Comparison of ENCODE assay signal across 9 mouse cellular contexts in genomic region chr16:32189109-32189508, GRCm38 (mm10). TPM values are rescaled to one million over a fixed set of nuclear protein-coding genes. Genes with fewer than 3 reads are reported as not detected.
A peak's percentile ranks its signal among the peaks of the same experiment; 100 is the strongest.
DNase-seq lines count a peak whose midpoint lies in the region; ATAC-seq and TF ChIP-seq lines count a peak whose summit lies in the region.
"Had no signal": no experiment of that assay in that cellular context is flagged by ENCODE, and none has a peak within 500 bp of the region (broad histone marks: within the 10 kb centered on the region; RNA-seq: fewer than 3 reads in every experiment).

No protein-coding gene starts in this region.

- no peak overlapping the region for H3K4me2 ChIP-seq in hindbrain, postnatal 0 days (ENCODE audit: low read depth, low read length)
- H3K4me2 ChIP-seq in hindbrain, embryonic 11.5 days (replicated peaks; ENCODE audit: low read depth, low read length): no peak overlapping the region
- peak overlapping the region; percentile 53; the same call in 1 of the 2 replicates for H3K4me2 ChIP-seq in liver, embryonic 16.5 days (ENCODE audit: low read depth, low read length)
- H3K4me2 ChIP-seq in hindbrain, embryonic 13.5 days: no peak overlapping the region

- no peaks in the 10 kb centered on the region for H3K9me3 ChIP-seq in hindbrain, postnatal 0 days (ENCODE audit: low read length)
- H3K9me3 ChIP-seq in hindbrain, embryonic 11.5 days (ENCODE audit: control insufficient read depth, low read length): no peaks in the 10 kb centered on the region
- H3K9me3 ChIP-seq in liver, embryonic 16.5 days (replicated peaks; ENCODE audit: control insufficient read depth, low read length): no peaks in the 10 kb centered on the region
- no peaks in the 10 kb centered on the region for H3K9me3 ChIP-seq in hindbrain, embryonic 13.5 days

- no peaks in the 10 kb centered on the region for H3K4me1 ChIP-seq in hindbrain, postnatal 0 days (ENCODE audit: insufficient read depth, low read length)
- no peaks in the 10 kb centered on the region for H3K4me1 ChIP-seq in hindbrain, embryonic 11.5 days (replicated peaks; ENCODE audit: control insufficient read depth, insufficient read depth, low read length)
- no peaks in the 10 kb centered on the region for H3K4me1 ChIP-seq in liver, embryonic 16.5 days (ENCODE audit: control insufficient read depth, low read depth, low read length)
- H3K4me1 ChIP-seq in hindbrain, embryonic 13.5 days (replicated peaks): no peaks in the 10 kb centered on the region

- H3K36me3 ChIP-seq in hindbrain, postnatal 0 days (ENCODE audit: insufficient read depth, low read length): no peaks in the 10 kb centered on the region
- H3K36me3 ChIP-seq in hindbrain, embryonic 11.5 days (ENCODE audit: control insufficient read depth, insufficient read depth, low read length): no peaks in the 10 kb centered on the region
- no peaks in the 10 kb centered on the region for H3K36me3 ChIP-seq in liver, embryonic 16.5 days (ENCODE audit: control insufficient read depth, insufficient read depth)
- no peaks in the 10 kb centered on the region for H3K36me3 ChIP-seq in hindbrain, embryonic 13.5 days

- no peak for TF ChIP-seq CTCF in hindbrain, postnatal 0 days (IDR thresholded peaks at IDR 0.05; ENCODE audit: low read depth)

- no peak overlapping the region for H3K4me3 ChIP-seq in hindbrain, postnatal 0 days (ENCODE audit: low read length)
- no peak overlapping the region for H3K4me3 ChIP-seq in hindbrain, embryonic 11.5 days (ENCODE audit: low read depth, low read length)
- no peak overlapping the region for H3K4me3 ChIP-seq in liver, embryonic 16.5 days (ENCODE audit: low read depth, low read length)
- H3K4me3 ChIP-seq in hindbrain, embryonic 13.5 days: no peak overlapping the region

- no peak overlapping the region for H3K9ac ChIP-seq in hindbrain, postnatal 0 days (replicated peaks; ENCODE audit: low read length)
- H3K9ac ChIP-seq in hindbrain, embryonic 11.5 days (ENCODE audit: low read depth, low read length): no peak overlapping the region
- no peak overlapping the region for H3K9ac ChIP-seq in liver, embryonic 16.5 days (ENCODE audit: low read depth, low read length)
- no peak overlapping the region for H3K9ac ChIP-seq in hindbrain, embryonic 13.5 days

- no peaks in the 10 kb centered on the region for H3K27me3 ChIP-seq in hindbrain, postnatal 0 days (ENCODE audit: insufficient read depth, low read length)
- no peaks in the 10 kb centered on the region for H3K27me3 ChIP-seq in hindbrain, embryonic 11.5 days (ENCODE audit: control insufficient read depth, insufficient read depth, low read length)
- no peaks in the 10 kb centered on the region for H3K27me3 ChIP-seq in liver, embryonic 16.5 days (ENCODE audit: control insufficient read depth, insufficient read depth, low read depth, low read length)
- H3K27me3 ChIP-seq in hindbrain, embryonic 13.5 days: no peaks in the 10 kb centered on the region

- DNase-seq in hindbrain, postnatal 0 days (ENCODE audit: low spot score): peak; percentile 16
- DNase-seq in hindbrain, embryonic 11.5 days (ENCODE audit: low spot score): no peak
- peak; percentile 26 for DNase-seq in NIH3T3 (ENCODE audit: low read depth)
- peak; percentile 39 for DNase-seq in gastrocnemius, postnatal 25 days
- peak; percentile 44 for DNase-seq in thymus, postnatal 25 days
- DNase-seq in ovary, adult 18-20 months (ENCODE audit: low spot score): no peak

- no peak for ATAC-seq in hindbrain, postnatal 0 days
- no peak for ATAC-seq in hindbrain, embryonic 11.5 days (ENCODE audit: low FRiP score)
- peak; percentile 56 for ATAC-seq in liver, embryonic 16.5 days (ENCODE audit: low read depth)
- no peak for ATAC-seq in hindbrain, embryonic 13.5 days (ENCODE audit: low FRiP score)

- no peak overlapping the region for H3K27ac ChIP-seq in hindbrain, postnatal 0 days
- no peak overlapping the region for H3K27ac ChIP-seq in hindbrain, embryonic 11.5 days (ENCODE audit: low read depth, low read length)
- H3K27ac ChIP-seq in liver, embryonic 16.5 days (ENCODE audit: low read length): peak overlapping the region; percentile 49; the same call in 1 of the 2 replicates
- H3K27ac ChIP-seq in hindbrain, embryonic 13.5 days: no peak overlapping the region

- 39% methylated on average over 6 of the region's 6 CpGs for WGBS in hindbrain, postnatal 0 days
- 72% methylated on average over 6 of the region's 6 CpGs for WGBS in hindbrain, embryonic 11.5 days
- 22% methylated on average over 6 of the region's 6 CpGs for WGBS in liver, embryonic 16.5 days (ENCODE audit: insufficient replicate concordance)
- WGBS in hindbrain, embryonic 13.5 days: 64% methylated on average over 6 of the region's 6 CpGs

RNA-seq across cellular contexts. Expression of gene Bex6, which starts 9.5 kb away (rescaled TPM):
- total RNA-seq in hindbrain, postnatal 0 days (2014; rRNA removed): not detected in 2 replicates
- not detected in 2 replicates for polyA plus RNA-seq in hindbrain, postnatal 0 days (2015; fragmentation: Nextera tagmentation; extraction: Ambion mirVana)
- polyA plus RNA-seq in hindbrain, embryonic 11.5 days (2014; fragmentation: Nextera tagmentation; extraction: Ambion mirVana): not detected in 2 replicates
- not detected for total RNA-seq in gastrocnemius, postnatal 25 days (2021)
- polyA plus RNA-seq in liver, embryonic 16.5 days (2015; fragmentation: Nextera tagmentation; extraction: Ambion mirVana): 0.90 and 1.1 TPM in 2 replicates
- not detected in 2 replicates for polyA plus RNA-seq in hindbrain, embryonic 13.5 days (2015; fragmentation: Nextera tagmentation; extraction: Ambion mirVana)
- total RNA-seq: gastrocnemius, postnatal 4 days had no signal

RNA-seq across cellular contexts. Expression of gene Nrros, which starts 23.7 kb away (rescaled TPM):
- total RNA-seq in hindbrain, postnatal 0 days (2014; rRNA removed): 8.7 and 17.3 TPM in 2 replicates
- polyA plus RNA-seq in hindbrain, postnatal 0 days (2015; fragmentation: Nextera tagmentation; extraction: Ambion mirVana): 5.4 and 6.7 TPM in 2 replicates
- polyA plus RNA-seq in hindbrain, embryonic 11.5 days (2014; fragmentation: Nextera tagmentation; extraction: Ambion mirVana): 8.1 and 8.7 TPM in 2 replicates
- 1 to 10 TPM; 1.9 to 2.5 TPM for total RNA-seq in gastrocnemius, postnatal 25 days (2021)
- polyA plus RNA-seq in liver, embryonic 16.5 days (2015; fragmentation: Nextera tagmentation; extraction: Ambion mirVana): 22.8 and 23.3 TPM in 2 replicates
- 7.3 and 8.8 TPM in 2 replicates for polyA plus RNA-seq in hindbrain, embryonic 13.5 days (2015; fragmentation: Nextera tagmentation; extraction: Ambion mirVana)

RNA-seq across cellular contexts. Expression of gene Fbxo45, which starts 57.8 kb away (rescaled TPM):
- 29.1 and 30.6 TPM in 2 replicates for total RNA-seq in hindbrain, postnatal 0 days (2014; rRNA removed)
- polyA plus RNA-seq in hindbrain, postnatal 0 days (2015; fragmentation: Nextera tagmentation; extraction: Ambion mirVana): 16.0 and 16.3 TPM in 2 replicates
- 15.6 and 22.8 TPM in 2 replicates for polyA plus RNA-seq in hindbrain, embryonic 11.5 days (2014; fragmentation: Nextera tagmentation; extraction: Ambion mirVana)
- total RNA-seq in gastrocnemius, postnatal 25 days (2021): 10 to 100 TPM; 13.8 to 13.9 TPM
- polyA plus RNA-seq in liver, embryonic 16.5 days (2015; fragmentation: Nextera tagmentation; extraction: Ambion mirVana): 1.5 and 1.6 TPM in 2 replicates
- 7.6 and 8.2 TPM in 2 replicates for polyA plus RNA-seq in hindbrain, embryonic 13.5 days (2015; fragmentation: Nextera tagmentation; extraction: Ambion mirVana)

RNA-seq across cellular contexts. Expression of gene Wdr53, which starts 57.9 kb away (rescaled TPM):
- total RNA-seq in hindbrain, postnatal 0 days (2014; rRNA removed): 5.4 and 11.3 TPM in 2 replicates
- polyA plus RNA-seq in hindbrain, postnatal 0 days (2015; fragmentation: Nextera tagmentation; extraction: Ambion mirVana): 13.5 and 14.1 TPM in 2 replicates
- 16.6 and 18.8 TPM in 2 replicates for polyA plus RNA-seq in hindbrain, embryonic 11.5 days (2014; fragmentation: Nextera tagmentation; extraction: Ambion mirVana)
- total RNA-seq in gastrocnemius, postnatal 25 days (2021): 1 to 10 TPM; 5.2 TPM
- 9.8 and 11.4 TPM in 2 replicates for polyA plus RNA-seq in liver, embryonic 16.5 days (2015; fragmentation: Nextera tagmentation; extraction: Ambion mirVana)
- 17.1 and 17.4 TPM in 2 replicates for polyA plus RNA-seq in hindbrain, embryonic 13.5 days (2015; fragmentation: Nextera tagmentation; extraction: Ambion mirVana)

Comparison
In these comparisons a context has a peak if more than half of its experiments do, and no peak if none do; other contexts are left out.
1. DNase-seq: peak in hindbrain, postnatal 0 days (single experiment), NIH3T3 (single experiment), gastrocnemius, postnatal 25 days (single experiment) and thymus, postnatal 25 days (single experiment); none in hindbrain, embryonic 11.5 days (single experiment) and ovary, adult 18-20 months (single experiment).